Mouse (Mus musculus): Measurements from ENCODE around the gene Nupl2. TPM values are rescaled to one million over a fixed set of nuclear protein-coding genes. Genes with fewer than 3 reads are reported as not detected.

The Nupl2 gene
- polyA plus RNA-seq, 1 experiment, result 2.5 TPM

GRCm38 (mm10) chr5:24152199-24152598, 12.6 kb upstream of the Nupl2 start:
- Histone ChIP-seq H3K27ac (ENCODE audit: insufficient read depth, low read depth, low read length) (no peak overlapping the region), H3K36me3 (ENCODE audit: control insufficient read depth, insufficient read depth, low read length) (peaks cover 5% of the 10 kb centered on the region; the same call in 1 of the 2 replicates), H3K4me3 (ENCODE audit: low read depth, low read length) (no peak overlapping the region), H3K4me1 (ENCODE audit: control insufficient read depth, insufficient read depth, insufficient read length, low read length) (no peaks in the 10 kb centered on the region), H3K27me3 (ENCODE audit: control insufficient read depth, insufficient read depth, low read length) (no peaks in the 10 kb centered on the region)
- TF ChIP-seq POLR2A (IDR thresholded peaks at IDR 0.05; ENCODE audit: low read depth, low read length) (no peak), CTCF (IDR thresholded peaks at IDR 0.05; ENCODE audit: extremely low read depth, insufficient read length, insufficient replicate concordance, low read depth, low read length) (no peak)

- Histone ChIP-seq H3K27ac (ENCODE audit: insufficient read depth, low read depth, low read length) (no peak overlapping the region), H3K4me1 (ENCODE audit: control insufficient read depth, insufficient read depth, insufficient read length, low read length) (no peaks in the 10 kb centered on the region), H3K4me3 (ENCODE audit: low read depth, low read length) (no peak overlapping the region), H3K27me3 (ENCODE audit: control insufficient read depth, insufficient read depth, low read length) (no peaks in the 10 kb centered on the region), H3K36me3 (ENCODE audit: control insufficient read depth, insufficient read depth, low read length) (peaks cover 6% of the 10 kb centered on the region; the same call in 1 of the 2 replicates)
- WGBS, result 87% methylated on average over 6 of the region's 6 CpGs
- no peak for TF ChIP-seq POLR2A (IDR thresholded peaks at IDR 0.05; ENCODE audit: low read depth, low read length)
- no peak for TF ChIP-seq CTCF (IDR thresholded peaks at IDR 0.05; ENCODE audit: extremely low read depth, insufficient read length, insufficient replicate concordance, low read depth, low read length)
These were observed 8.0 kb upstream of the Nupl2 start for GRCm38 (mm10) chr5:24156774-24157173.

- TF ChIP-seq CTCF (IDR thresholded peaks at IDR 0.05; ENCODE audit: extremely low read depth, insufficient read length, insufficient replicate concordance, low read depth, low read length) (peak; percentile 31; the same call in 1 of the 2 replicates), POLR2A (IDR thresholded peaks at IDR 0.05; ENCODE audit: low read depth, low read length) (no peak)
- 59% methylated on average over 5 of the region's 5 CpGs for WGBS
- H3K4me3 ChIP-seq (ENCODE audit: low read depth, low read length), result no peak overlapping the region
These were observed 2.5 kb downstream of the Nupl2 start for GRCm38 (mm10) chr5:24167263-24167662.

GRCm38 (mm10) chr5:24169881-24170280, 5.1 kb downstream of the Nupl2 start:
- Histone ChIP-seq H3K36me3 (ENCODE audit: control insufficient read depth, insufficient read depth, low read length) (peaks cover 19% of the 10 kb centered on the region; the same call in 1 of the 2 replicates), H3K27ac (ENCODE audit: insufficient read depth, low read depth, low read length) (no peak overlapping the region), H3K4me1 (ENCODE audit: control insufficient read depth, insufficient read depth, insufficient read length, low read length) (no peaks in the 10 kb centered on the region; the same call in 1 of the 2 replicates), H3K27me3 (ENCODE audit: control insufficient read depth, insufficient read depth, low read length) (no peaks in the 10 kb centered on the region), H3K4me3 (ENCODE audit: low read depth, low read length) (no peak overlapping the region)
- 82% methylated on average over 6 of the region's 6 CpGs for WGBS
- TF ChIP-seq POLR2A (IDR thresholded peaks at IDR 0.05; ENCODE audit: low read depth, low read length) (no peak), CTCF (IDR thresholded peaks at IDR 0.05; ENCODE audit: extremely low read depth, insufficient read length, insufficient replicate concordance, low read depth, low read length) (no peak)

More at GRCm38 (mm10) chr5:24167263-24167662, 2.5 kb downstream of the Nupl2 start:
- Histone ChIP-seq H3K27ac (ENCODE audit: insufficient read depth, low read depth, low read length) (no peak overlapping the region), H3K27me3 (ENCODE audit: control insufficient read depth, insufficient read depth, low read length) (no peaks in the 10 kb centered on the region), H3K36me3 (ENCODE audit: control insufficient read depth, insufficient read depth, low read length) (peaks cover 13% of the 10 kb centered on the region; the same call in 1 of the 2 replicates), H3K4me1 (ENCODE audit: control insufficient read depth, insufficient read depth, insufficient read length, low read length) (no peaks in the 10 kb centered on the region; the same call in 1 of the 2 replicates)

GRCm38 (mm10) chr5:24172092-24172491, 7.3 kb downstream of the Nupl2 start:
- TF ChIP-seq CTCF (IDR thresholded peaks at IDR 0.05; ENCODE audit: extremely low read depth, insufficient read length, insufficient replicate concordance, low read depth, low read length) (no peak), POLR2A (IDR thresholded peaks at IDR 0.05; ENCODE audit: low read depth, low read length) (no peak)
- Histone ChIP-seq H3K4me3 (ENCODE audit: low read depth, low read length) (no peak overlapping the region), H3K27me3 (ENCODE audit: control insufficient read depth, insufficient read depth, low read length) (no peaks in the 10 kb centered on the region), H3K27ac (ENCODE audit: insufficient read depth, low read depth, low read length) (no peak overlapping the region), H3K36me3 (ENCODE audit: control insufficient read depth, insufficient read depth, low read length) (peaks cover 19% of the 10 kb centered on the region; the same call in 1 of the 2 replicates), H3K4me1 (ENCODE audit: control insufficient read depth, insufficient read depth, insufficient read length, low read length) (no peaks in the 10 kb centered on the region; the same call in 1 of the 2 replicates)

- no peaks in the 10 kb centered on the region for H3K27me3 ChIP-seq (ENCODE audit: control insufficient read depth, insufficient read depth, low read length)
- no peak overlapping the region for H3K27ac ChIP-seq (ENCODE audit: insufficient read depth, low read depth, low read length)
- H3K4me3 ChIP-seq (ENCODE audit: low read depth, low read length), result no peak overlapping the region
- WGBS, result 88% methylated on average over 16 of the region's 16 CpGs
- peaks cover 27% of the 10 kb centered on the region for H3K36me3 ChIP-seq (ENCODE audit: control insufficient read depth, insufficient read depth, low read length)
- no peak for TF ChIP-seq POLR2A (IDR thresholded peaks at IDR 0.05; ENCODE audit: low read depth, low read length)
- no peak for TF ChIP-seq CTCF (IDR thresholded peaks at IDR 0.05; ENCODE audit: extremely low read depth, insufficient read length, insufficient replicate concordance, low read depth, low read length)
- no peaks in the 10 kb centered on the region for H3K4me1 ChIP-seq (ENCODE audit: control insufficient read depth, insufficient read depth, insufficient read length, low read length)
These were observed 16.9 kb downstream of the Nupl2 start for GRCm38 (mm10) chr5:24181514-24182295.

- WGBS, result 90% methylated on average over 9 of the region's 9 CpGs
- Histone ChIP-seq H3K4me1 (ENCODE audit: control insufficient read depth, insufficient read depth, insufficient read length, low read length) (no peaks in the 10 kb centered on the region), H3K4me3 (ENCODE audit: low read depth, low read length) (no peak overlapping the region), H3K27ac (ENCODE audit: insufficient read depth, low read depth, low read length) (no peak overlapping the region), H3K36me3 (ENCODE audit: control insufficient read depth, insufficient read depth, low read length) (peaks cover 27% of the 10 kb centered on the region), H3K27me3 (ENCODE audit: control insufficient read depth, insufficient read depth, low read length) (no peaks in the 10 kb centered on the region)
- TF ChIP-seq CTCF (IDR thresholded peaks at IDR 0.05; ENCODE audit: extremely low read depth, insufficient read length, insufficient replicate concordance, low read depth, low read length) (no peak), POLR2A (IDR thresholded peaks at IDR 0.05; ENCODE audit: low read depth, low read length) (no peak)
These were observed 17.6 kb downstream of the Nupl2 start for GRCm38 (mm10) chr5:24182296-24182734.
